Mouse (Mus musculus) Muller cell, postnatal 12 days (primary cell): ENCODE results near the gene Auts2.
A peak's percentile ranks its signal among the peaks of the same experiment; 100 is the strongest.

Source experiments
- DNase-seq: peaks from one replicate; pipeline ENCODE4 v3.0.0-alpha.2; 2015; ENCODE audit errors: inconsistent ontology term

Gene Auts2

GRCm38 (mm10) chr5:131803609-131804008, 739.5 kb downstream of the Auts2 start:
- DNase-seq: no peak

GRCm38 (mm10) chr5:131802340-131803036, 740.7 kb downstream of the Auts2 start:
- no peak for DNase-seq

GRCm38 (mm10) chr5:131801924-131802323, 741.2 kb downstream of the Auts2 start:
- DNase-seq: no peak

GRCm38 (mm10) chr5:131798373-131798772, 744.8 kb downstream of the Auts2 start:
- DNase-seq: no peak

GRCm38 (mm10) chr5:131797044-131797443, 746.1 kb downstream of the Auts2 start:
- no peak for DNase-seq

- no peak for DNase-seq
Measured at GRCm38 (mm10) chr5:131794411-131795133, 748.6 kb downstream of the Auts2 start.

- no peak for DNase-seq
Measured at GRCm38 (mm10) chr5:131789601-131790000, 753.5 kb downstream of the Auts2 start.

- DNase-seq: peak; percentile 9
Measured at GRCm38 (mm10) chr5:131788008-131788407, 755.1 kb downstream of the Auts2 start.

- no peak for DNase-seq
Measured at GRCm38 (mm10) chr5:131783241-131783640, 759.9 kb downstream of the Auts2 start.

GRCm38 (mm10) chr5:131781063-131781462, 762.1 kb downstream of the Auts2 start:
- DNase-seq: no peak

- DNase-seq: no peak
Measured at GRCm38 (mm10) chr5:131779171-131779570, 764.0 kb downstream of the Auts2 start.

- DNase-seq: no peak
Measured at GRCm38 (mm10) chr5:131775672-131776071, 767.5 kb downstream of the Auts2 start.

- DNase-seq: no peak
Measured at GRCm38 (mm10) chr5:131775222-131775621, 767.9 kb downstream of the Auts2 start.

GRCm38 (mm10) chr5:131774792-131775191, 768.4 kb downstream of the Auts2 start:
- no peak for DNase-seq

- DNase-seq: no peak
Measured at GRCm38 (mm10) chr5:131772616-131773015, 770.5 kb downstream of the Auts2 start.

- DNase-seq: no peak
Measured at GRCm38 (mm10) chr5:131769273-131769672, 773.9 kb downstream of the Auts2 start.

- no peak for DNase-seq
Measured at GRCm38 (mm10) chr5:131767699-131768264, 775.4 kb downstream of the Auts2 start.

GRCm38 (mm10) chr5:131767176-131767575, 776.0 kb downstream of the Auts2 start:
- no peak for DNase-seq

GRCm38 (mm10) chr5:131759432-131759831, 783.7 kb downstream of the Auts2 start:
- DNase-seq: no peak

GRCm38 (mm10) chr5:131750330-131750729, 792.8 kb downstream of the Auts2 start:
- no peak for DNase-seq

GRCm38 (mm10) chr5:131749211-131749610, 793.9 kb downstream of the Auts2 start:
- DNase-seq: no peak

GRCm38 (mm10) chr5:131743069-131743468, 800.1 kb downstream of the Auts2 start:
- DNase-seq: no peak

GRCm38 (mm10) chr5:131737476-131737875, 805.7 kb downstream of the Auts2 start:
- DNase-seq: no peak
